Mouse (Mus musculus) lung, adult 10 weeks (tissue): Measurements from ENCODE around the gene Nox4. TPM values are rescaled to one million over a fixed set of nuclear protein-coding genes. Genes with fewer than 3 reads are reported as not detected.

Source experiments
- polyA plus RNA-seq: library from polyadenylated mRNA; stranded (reverse); fragments of 350-450 nt; fragmentation: Illumina TruSeq; extraction: RNeasy Lipid Tissue Mini Kit (QIAGEN cat#74804); gene quantifications from one replicate; pipeline ENCODE4 v1.2.3, GENCODE M21; 2014; ENCODE audit warnings: low read depth, low replicate concordance; ENCODE audit not compliant: insufficient read depth

Gene Nox4
- 20.6 TPM for polyA plus RNA-seq

GRCm38 (mm10) chr7:87245856-87246579, at the start of gene Nox4:
Gene Nox4, plus strand, starts transcription at chr7:87246096.

Other genes with a start within 250 kb of the Nox4 start
- gene Vmn2r79, start 250.0 kb upstream of the Nox4 start, polyA plus RNA-seq, result not detected
- gene Tyr, start 247.4 kb downstream of the Nox4 start, polyA plus RNA-seq, result not detected